Mouse (Mus musculus): Measurements from ENCODE around the gene Arhgdia. TPM values are rescaled to one million over a fixed set of nuclear protein-coding genes. Genes with fewer than 3 reads are reported as not detected.

Arhgdia gene
- 743 and 777 TPM in 2 replicates for polyA plus RNA-seq (2016; fragmentation: Nextera tagmentation; extraction: Ambion mirVana)

- WGBS = 4% methylated on average over 72 of the region's 75 CpGs
- Histone ChIP-seq H3K4me3 (peak within 1 kb of the TSS; percentile 92), H3K9me3 (replicated peaks) (peaks cover 5% of the 10 kb centered on the region), H3K4me1 (peaks cover 38% of the 10 kb centered on the region), H3K27ac (replicated peaks) (peak within 1 kb of the TSS; percentile 99), H3K36me3 (peaks cover 77% of the 10 kb centered on the region), H3K27me3 (ENCODE audit: low read depth, poor library complexity, severe bottlenecking) (no peaks in the 10 kb centered on the region)
- DNase-seq (ENCODE audit: low spot score) = peak; percentile 89
Measured at GRCm38 (mm10) chr11:120581490-120582267, at the start of gene Arhgdia. Gene Arhgdia (minus strand): TSS chr11:120581624.

- Histone ChIP-seq H3K27ac (replicated peaks) (peak overlapping the region; percentile 55), H3K4me3 (peak overlapping the region; percentile 97), H3K36me3 (peaks cover 36% of the 10 kb centered on the region), H3K9me3 (replicated peaks) (no peaks in the 10 kb centered on the region), H3K27me3 (ENCODE audit: low read depth, poor library complexity, severe bottlenecking) (no peaks in the 10 kb centered on the region), H3K4me1 (peaks cover 59% of the 10 kb centered on the region)
- 29% methylated on average over 5 of the region's 5 CpGs for WGBS
- DNase-seq (ENCODE audit: low spot score) = no peak
Measured at GRCm38 (mm10) chr11:120630401-120630871, 49.0 kb upstream of the Arhgdia start.

GRCm38 (mm10) chr11:120629911-120630310 lies 48.5 kb upstream of the Arhgdia start:
- H3K4me3 ChIP-seq = peak overlapping the region; percentile 97
- H3K4me1 ChIP-seq = peaks cover 64% of the 10 kb centered on the region
- DNase-seq (ENCODE audit: low spot score) = peak; percentile 31
- no peaks in the 10 kb centered on the region for H3K9me3 ChIP-seq (replicated peaks)
- H3K36me3 ChIP-seq = peaks cover 36% of the 10 kb centered on the region
- peak overlapping the region; percentile 55 for H3K27ac ChIP-seq (replicated peaks)
- no peaks in the 10 kb centered on the region for H3K27me3 ChIP-seq (ENCODE audit: low read depth, poor library complexity, severe bottlenecking)
- WGBS = 27% methylated on average over 7 of the region's 7 CpGs

GRCm38 (mm10) chr11:120629341-120629730 lies 47.9 kb upstream of the Arhgdia start:
- Histone ChIP-seq H3K27ac (replicated peaks) (no peak overlapping the region; the same call in 1 of the 2 replicates), H3K4me1 (peaks cover 64% of the 10 kb centered on the region), H3K9me3 (replicated peaks) (no peaks in the 10 kb centered on the region), H3K27me3 (ENCODE audit: low read depth, poor library complexity, severe bottlenecking) (no peaks in the 10 kb centered on the region), H3K4me3 (peak overlapping the region; percentile 97; the same call in 1 of the 2 replicates), H3K36me3 (peaks cover 36% of the 10 kb centered on the region)
- no peak for DNase-seq (ENCODE audit: low spot score)
- WGBS = 72% methylated on average over 23 of the region's 23 CpGs

- Histone ChIP-seq H3K27ac (replicated peaks) (no peak overlapping the region; the same call in 1 of the 2 replicates), H3K4me1 (peaks cover 64% of the 10 kb centered on the region), H3K9me3 (replicated peaks) (no peaks in the 10 kb centered on the region), H3K36me3 (peaks cover 36% of the 10 kb centered on the region), H3K4me3 (peak overlapping the region; percentile 97; the same call in 1 of the 2 replicates), H3K27me3 (ENCODE audit: low read depth, poor library complexity, severe bottlenecking) (no peaks in the 10 kb centered on the region)
- DNase-seq (ENCODE audit: low spot score) = no peak
- 96% methylated on average over 23 of the region's 23 CpGs for WGBS
Measured at GRCm38 (mm10) chr11:120628601-120629340, 47.3 kb upstream of the Arhgdia start.

GRCm38 (mm10) chr11:120627468-120628300 lies 46.3 kb upstream of the Arhgdia start:
- H3K36me3 ChIP-seq = peaks cover 45% of the 10 kb centered on the region
- H3K4me1 ChIP-seq = peaks cover 65% of the 10 kb centered on the region
- H3K9me3 ChIP-seq (replicated peaks) = no peaks in the 10 kb centered on the region
- no peaks in the 10 kb centered on the region for H3K27me3 ChIP-seq (ENCODE audit: low read depth, poor library complexity, severe bottlenecking)
- peak overlapping the region; percentile 7 for H3K4me3 ChIP-seq
- H3K27ac ChIP-seq (replicated peaks) = no peak overlapping the region
- 83% methylated on average over 22 of the region's 22 CpGs for whole genome bisulfite sequencing
- DNase-seq (ENCODE audit: low spot score) = no peak

GRCm38 (mm10) chr11:120626785-120627467 lies 45.5 kb upstream of the Arhgdia start:
- DNase-seq (ENCODE audit: low spot score) = no peak
- Histone ChIP-seq H3K27ac (replicated peaks) (no peak overlapping the region), H3K4me1 (peaks cover 58% of the 10 kb centered on the region), H3K9me3 (replicated peaks) (no peaks in the 10 kb centered on the region), H3K36me3 (peaks cover 52% of the 10 kb centered on the region), H3K4me3 (peak overlapping the region; percentile 7), H3K27me3 (ENCODE audit: low read depth, poor library complexity, severe bottlenecking) (no peaks in the 10 kb centered on the region)
- WGBS = 90% methylated on average over 11 of the region's 11 CpGs

- Histone ChIP-seq H3K4me1 (peaks cover 41% of the 10 kb centered on the region), H3K4me3 (peak within 1 kb of the TSS; percentile 97), H3K27me3 (ENCODE audit: low read depth, poor library complexity, severe bottlenecking) (no peaks in the 10 kb centered on the region), H3K36me3 (peaks cover 67% of the 10 kb centered on the region), H3K27ac (replicated peaks) (peak within 1 kb of the TSS; percentile 85), H3K9me3 (replicated peaks) (no peaks in the 10 kb centered on the region)
- no peak for DNase-seq (ENCODE audit: low spot score)
- 22% methylated on average over 5 of the region's 5 CpGs for WGBS
Measured at GRCm38 (mm10) chr11:120625152-120625775, 43.8 kb upstream of the Arhgdia start, which contains the start of gene Sirt7. Gene Sirt7 (minus strand): TSS chr11:120625240.

GRCm38 (mm10) chr11:120624680-120625111 lies 43.3 kb upstream of the Arhgdia start:
- Histone ChIP-seq H3K36me3 (peaks cover 69% of the 10 kb centered on the region), H3K27ac (replicated peaks) (peak overlapping the region; percentile 85), H3K4me3 (peak overlapping the region; percentile 97), H3K4me1 (peaks cover 35% of the 10 kb centered on the region), H3K27me3 (ENCODE audit: low read depth, poor library complexity, severe bottlenecking) (no peaks in the 10 kb centered on the region), H3K9me3 (replicated peaks) (no peaks in the 10 kb centered on the region)
- peak; percentile 87 for DNase-seq (ENCODE audit: low spot score)
- WGBS = under 1% methylated on average over 52 of the region's 53 CpGs

- Histone ChIP-seq H3K4me1 (peaks cover 30% of the 10 kb centered on the region), H3K4me3 (peak overlapping the region; percentile 97), H3K27ac (replicated peaks) (peak overlapping the region; percentile 85), H3K9me3 (replicated peaks) (no peaks in the 10 kb centered on the region), H3K36me3 (peaks cover 69% of the 10 kb centered on the region), H3K27me3 (ENCODE audit: low read depth, poor library complexity, severe bottlenecking) (no peaks in the 10 kb centered on the region)
- 12% methylated on average over 30 of the region's 30 CpGs for WGBS
- DNase-seq (ENCODE audit: low spot score) = peak; percentile 62
Measured at GRCm38 (mm10) chr11:120623961-120624679, 42.7 kb upstream of the Arhgdia start.

- H3K27ac ChIP-seq (replicated peaks) = no peak overlapping the region
- H3K4me1 ChIP-seq = peaks cover 34% of the 10 kb centered on the region
- no peak overlapping the region for H3K4me3 ChIP-seq
- DNase-seq (ENCODE audit: low spot score) = no peak
- H3K36me3 ChIP-seq = peaks cover 72% of the 10 kb centered on the region
- WGBS = 92% methylated on average over 6 of the region's 6 CpGs
- H3K9me3 ChIP-seq (replicated peaks) = no peaks in the 10 kb centered on the region
- no peaks in the 10 kb centered on the region for H3K27me3 ChIP-seq (ENCODE audit: low read depth, poor library complexity, severe bottlenecking)
Measured at GRCm38 (mm10) chr11:120622805-120623204, 41.4 kb upstream of the Arhgdia start.
